Mouse (Mus musculus) forebrain, embryonic 11.5 days (tissue): ENCODE results near the gene Scd3. TPM values are rescaled to one million over a fixed set of nuclear protein-coding genes. Genes with fewer than 3 reads are reported as not detected.
A peak's percentile ranks its signal among the peaks of the same experiment; 100 is the strongest.

Source experiments
- ATAC-seq: fragments of 200-750 bp; cut with Nextera tagmentation; replicated peaks from 2 replicates; pipeline ENCODE4 v1.8.0; 2017; ENCODE audit warnings: moderate TSS enrichment; ENCODE audit not compliant: low FRiP score
- DNase-seq: peaks from one replicate; pipeline ENCODE4 v3.0.0-alpha.2; 2017; ENCODE audit warnings: low spot score
- H3K27ac ChIP-seq: fragments of 300-500 bp; sonication (generic); 2 replicates; pipeline ENCODE4 v1.5.1; 2014; ENCODE audit warnings: low read depth, low read length
- H3K27me3 ChIP-seq: fragments of 300-500 bp; sonication (generic); 2 replicates; pipeline ENCODE4 v1.6.1; 2014; ENCODE audit warnings: mild to moderate bottlenecking, low read length, mixed read lengths; ENCODE audit not compliant: control insufficient read depth, insufficient read depth
- H3K36me3 ChIP-seq: fragments of 300-500 bp; sonication (generic); 2 replicates; pipeline ENCODE4 v1.6.1; 2014; ENCODE audit warnings: mild to moderate bottlenecking, low read length, moderate library complexity, mixed read lengths; ENCODE audit not compliant: control insufficient read depth, insufficient read depth
- H3K4me1 ChIP-seq: fragments of 300-500 bp; sonication (generic); replicated peaks from 2 replicates; pipeline ENCODE4 v1.6.1; 2014; ENCODE audit warnings: low read length, mixed read lengths; ENCODE audit not compliant: control insufficient read depth, insufficient read depth
- H3K4me2 ChIP-seq: fragments of 300-500 bp; sonication (generic); 2 replicates; pipeline ENCODE4 v1.6.1; 2014; ENCODE audit warnings: low read depth, mild to moderate bottlenecking, low read length, moderate library complexity, mixed read lengths; ENCODE audit not compliant: severe bottlenecking
- H3K4me3 ChIP-seq: fragments of 300-500 bp; sonication (generic); 2 replicates; pipeline ENCODE4 v1.5.1; 2014; ENCODE audit warnings: low read depth, low read length
- H3K9ac ChIP-seq: fragments of 300-500 bp; sonication (generic); 2 replicates; pipeline ENCODE4 v1.6.1; 2014; ENCODE audit warnings: low read length
- H3K9me3 ChIP-seq: fragments of 300-500 bp; sonication (generic); 2 replicates; pipeline ENCODE4 v1.6.1; 2016; ENCODE audit warnings: low read length, mixed read lengths; ENCODE audit not compliant: control insufficient read depth
- WGBS: fragments of 180-500 bp; shearing (Covaris S2); extraction: QIAGEN DNeasy Blood & Tissue Kit; methylation state at CpG from one replicate; pipeline ENCODE4 v1.1.7; 2014; 5-methylcytosine and 5-hydroxymethylcytosine counted together
- polyA plus RNA-seq: library from polyadenylated mRNA; unstranded; fragments of >200 nt; fragmentation: Nextera tagmentation; extraction: Ambion mirVana; gene quantifications from 2 replicates; pipeline ENCODE4 v1.2.1, GENCODE M21; 2014

Gene Scd3
- polyA plus RNA-seq, 1 experiment from 2014 or later = 0.49 TPM

- WGBS = 76% methylated on average over 11 of the region's 11 CpGs
- H3K4me3 ChIP-seq = no peak overlapping the region
- peaks cover 24% of the 10 kb centered on the region; the same call in 1 of the 2 replicates for H3K4me1 ChIP-seq
- ATAC-seq (no peak), DNase-seq (no peak)
- H3K27ac ChIP-seq = no peak overlapping the region
- no peaks in the 10 kb centered on the region for H3K9me3 ChIP-seq
- no peak overlapping the region for H3K9ac ChIP-seq
- H3K36me3 ChIP-seq = no peaks in the 10 kb centered on the region
- no peak overlapping the region for H3K4me2 ChIP-seq
- H3K27me3 ChIP-seq = no peaks in the 10 kb centered on the region
Observed at GRCm38 (mm10) chr19:44287415-44288110, 84.5 kb downstream of the Scd3 start.

DNA sequence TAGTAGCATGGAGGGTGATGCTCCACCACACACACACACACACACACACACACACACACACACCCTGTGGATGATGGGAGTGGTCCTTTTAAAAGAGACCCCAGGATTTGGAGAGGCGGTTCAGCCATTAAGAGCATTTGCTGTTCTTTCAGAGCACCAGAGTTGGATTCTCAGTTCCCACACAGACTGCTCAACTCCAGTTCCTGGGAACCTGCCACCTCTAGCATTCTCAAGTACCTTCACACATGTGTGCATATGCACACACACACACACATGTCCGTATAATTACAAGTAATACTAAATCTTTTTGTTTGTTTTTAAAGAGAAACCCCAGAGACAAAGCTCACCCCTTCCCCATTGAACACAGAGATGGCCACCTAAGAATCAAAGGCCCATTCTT is 89.0 kb downstream of the Scd3 start:
- 79% methylated on average over 2 of the region's 2 CpGs for WGBS
- no peak overlapping the region for H3K9ac ChIP-seq
- no peak for DNase-seq
- H3K4me2 ChIP-seq = no peak overlapping the region
- no peak overlapping the region for H3K4me3 ChIP-seq
- no peak for ATAC-seq
- peaks cover 21% of the 10 kb centered on the region for H3K4me1 ChIP-seq
- H3K27ac ChIP-seq = peak overlapping the region; percentile 99
- H3K9me3 ChIP-seq = no peaks in the 10 kb centered on the region
- peaks cover 4% of the 10 kb centered on the region; the same call in 1 of the 2 replicates for H3K36me3 ChIP-seq
- H3K27me3 ChIP-seq = no peaks in the 10 kb centered on the region

GRCm38 (mm10) chr19:44292483-44292882 is 89.4 kb downstream of the Scd3 start:
- peaks cover 4% of the 10 kb centered on the region; the same call in 1 of the 2 replicates for H3K36me3 ChIP-seq
- H3K9ac ChIP-seq = peak overlapping the region; percentile 98; the same call in 1 of the 2 replicates
- peak overlapping the region; percentile 93; the same call in 1 of the 2 replicates for H3K4me3 ChIP-seq
- ATAC-seq (no peak), DNase-seq (no peak)
- peak overlapping the region; percentile 93 for H3K4me2 ChIP-seq
- H3K9me3 ChIP-seq = no peaks in the 10 kb centered on the region
- WGBS = 63% methylated on average over 3 of the region's 3 CpGs
- peaks cover 25% of the 10 kb centered on the region for H3K4me1 ChIP-seq
- H3K27ac ChIP-seq = peak overlapping the region; percentile 99
- H3K27me3 ChIP-seq = no peaks in the 10 kb centered on the region

GRCm38 (mm10) chr19:44292941-44293768 is 90.1 kb downstream of the Scd3 start, which contains the start of gene Scd2:
Scd2 (plus strand) TSS chr19:44293674.
- Histone ChIP-seq H3K36me3 (peaks cover 8% of the 10 kb centered on the region; the same call in 1 of the 2 replicates), H3K27me3 (no peaks in the 10 kb centered on the region), H3K9me3 (no peaks in the 10 kb centered on the region), H3K4me1 (peaks cover 31% of the 10 kb centered on the region), H3K4me3 (peak within 1 kb of the TSS; percentile 93), H3K9ac (peak within 1 kb of the TSS; percentile 98), H3K4me2 (peak within 1 kb of the TSS; percentile 93), H3K27ac (peak within 1 kb of the TSS; percentile 99)
- 2% methylated on average over 21 of the region's 21 CpGs for WGBS
- ATAC-seq (peak; percentile 77), DNase-seq (no peak)

Other genes starting within 250 kb of the Scd3 start
- 0.09 TPM in 1 of 2 replicates, not detected in the other for gene Cpn1, start 216.7 kb upstream of the Scd3 start, polyA plus RNA-seq
- not detected in 2 replicates for gene Cyp2c23, start 174.1 kb upstream of the Scd3 start, polyA plus RNA-seq
- 18.6 and 19.6 TPM in 2 replicates for gene Erlin1, start 133.5 kb upstream of the Scd3 start, polyA plus RNA-seq
- 59.6 and 62.9 TPM in 2 replicates for gene Chuk, start 95.8 kb upstream of the Scd3 start, polyA plus RNA-seq
- gene Cwf19l1, start 67.4 kb upstream of the Scd3 start, polyA plus RNA-seq = 44.2 and 47.9 TPM in 2 replicates
- gene Bloc1s2, start 56.8 kb upstream of the Scd3 start, polyA plus RNA-seq = 101 and 108 TPM in 2 replicates
- 0.25 and 0.39 TPM in 2 replicates for gene Pkd2l1, start 10.8 kb upstream of the Scd3 start, polyA plus RNA-seq
- 433 and 466 TPM in 2 replicates for gene Scd2, start 90.4 kb downstream of the Scd3 start, polyA plus RNA-seq
- not detected in 2 replicates for gene Scd4, start 129.8 kb downstream of the Scd3 start, polyA plus RNA-seq
- 18.8 and 19.2 TPM in 2 replicates for gene Scd1, start 204.6 kb downstream of the Scd3 start, polyA plus RNA-seq